Mouse (Mus musculus): ENCODE measurements around the gene Zfp871.
"Not testable (repeated sequence)": the region's sequence is repeated elsewhere in the genome, so short reads cannot be mapped to it uniquely, and the experiment has no call there.

The Zfp871 gene

GRCm38 (mm10) chr17:32738406-32738805 lies 49.7 kb downstream of the Zfp871 start:
- in situ Hi-C loops (cut with MseI, MboI): no loop called here

- in situ Hi-C loops (cut with MseI, MboI): no loop called here
Observed at GRCm38 (mm10) chr17:32729029-32729428, 59.1 kb downstream of the Zfp871 start.

- in situ Hi-C loops (cut with MseI, MboI): not testable (repeated sequence)
Observed at GRCm38 (mm10) chr17:32726360-32726759, 61.7 kb downstream of the Zfp871 start.

GRCm38 (mm10) chr17:32722771-32723170 lies 65.3 kb downstream of the Zfp871 start:
- in situ Hi-C loops (cut with MseI, MboI): no loop called here

- in situ Hi-C loops (cut with MseI, MboI): not testable (repeated sequence)
Observed at GRCm38 (mm10) chr17:32722151-32722550, 65.9 kb downstream of the Zfp871 start.

All from mouse trophoblast stem cell (cell line).